Mouse (Mus musculus): ENCODE data around the gene Dok4. TPM values are rescaled to one million over a fixed set of nuclear protein-coding genes. Genes with fewer than 3 reads are reported as not detected.

The Dok4 gene
- polyA plus RNA-seq, 1 experiment from 2014 or later: 31.0 TPM

DNA sequence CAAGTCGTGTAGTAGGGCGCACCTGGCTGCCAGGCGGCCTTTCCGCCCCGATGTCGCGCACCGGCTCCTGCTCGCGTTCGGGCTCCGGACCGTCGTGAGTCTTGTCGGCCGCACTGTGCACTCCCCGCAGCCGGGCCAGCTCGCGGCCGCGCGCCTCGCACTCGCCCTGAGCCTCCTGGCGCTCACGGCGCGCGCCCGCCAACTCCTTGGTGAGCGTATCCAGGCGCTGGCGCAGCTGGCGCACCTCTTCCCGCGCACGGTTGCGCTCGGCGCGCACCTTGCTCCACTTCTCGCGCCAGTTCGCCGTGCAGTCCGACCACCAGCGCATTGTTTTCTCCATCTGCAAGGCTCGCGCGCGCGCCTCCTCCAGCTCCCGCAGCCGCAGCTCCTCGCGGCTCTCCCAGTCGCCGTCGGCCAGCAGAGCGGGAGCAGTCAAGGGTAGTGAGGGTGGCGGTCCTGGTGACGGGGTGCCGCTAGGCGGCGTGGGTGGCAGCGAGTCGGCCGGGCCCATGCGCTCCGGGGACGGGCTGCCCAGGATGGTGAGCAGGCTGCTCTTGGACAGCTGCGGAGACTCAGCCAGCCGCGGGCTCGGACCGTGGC is 37.0 kb upstream of the Dok4 start:
- H3K9me3 ChIP-seq (replicated peaks): no peaks in the 10 kb centered on the region
- ATAC-seq (ENCODE audit: insufficient number of reproducible peaks, low FRiP score, low TSS enrichment, low read depth): 0 out of 2 replicates have a peak, but pooled peaks have one; percentile 2
- H3K27ac ChIP-seq (replicated peaks): no peak overlapping the region
- H3K36me3 ChIP-seq: peaks cover 35% of the 10 kb centered on the region
- no peaks in the 10 kb centered on the region for H3K27me3 ChIP-seq
- H3K4me1 ChIP-seq: peaks cover 52% of the 10 kb centered on the region
- H3K4me2 ChIP-seq (replicated peaks): peak overlapping the region; percentile 55
- WGBS: 13% methylated on average over 77 of the region's 77 CpGs
- peak overlapping the region; percentile 35 for H3K4me3 ChIP-seq (replicated peaks)
- H3K9ac ChIP-seq: no peak overlapping the region

DNA sequence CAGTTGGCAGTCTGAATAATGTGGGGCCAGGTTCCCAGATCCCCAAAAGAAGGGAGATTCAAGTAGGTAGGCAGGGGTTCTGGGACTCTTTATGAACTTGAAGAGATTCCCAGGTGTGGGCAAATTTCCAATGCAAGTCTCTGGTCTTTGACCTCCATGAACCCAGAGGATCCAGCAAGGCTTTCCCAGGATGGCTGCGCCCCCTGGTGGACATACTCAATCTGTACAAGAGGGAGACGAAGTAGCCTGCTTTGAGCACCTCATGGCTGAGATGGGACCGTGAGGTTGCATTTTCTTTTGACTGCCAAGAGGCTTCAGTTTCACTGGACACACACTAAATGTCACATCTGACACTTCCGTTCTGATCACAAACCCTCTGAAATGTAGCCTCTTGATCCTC is 32.7 kb upstream of the Dok4 start:
- H3K9me3 ChIP-seq (replicated peaks): no peaks in the 10 kb centered on the region

DNA sequence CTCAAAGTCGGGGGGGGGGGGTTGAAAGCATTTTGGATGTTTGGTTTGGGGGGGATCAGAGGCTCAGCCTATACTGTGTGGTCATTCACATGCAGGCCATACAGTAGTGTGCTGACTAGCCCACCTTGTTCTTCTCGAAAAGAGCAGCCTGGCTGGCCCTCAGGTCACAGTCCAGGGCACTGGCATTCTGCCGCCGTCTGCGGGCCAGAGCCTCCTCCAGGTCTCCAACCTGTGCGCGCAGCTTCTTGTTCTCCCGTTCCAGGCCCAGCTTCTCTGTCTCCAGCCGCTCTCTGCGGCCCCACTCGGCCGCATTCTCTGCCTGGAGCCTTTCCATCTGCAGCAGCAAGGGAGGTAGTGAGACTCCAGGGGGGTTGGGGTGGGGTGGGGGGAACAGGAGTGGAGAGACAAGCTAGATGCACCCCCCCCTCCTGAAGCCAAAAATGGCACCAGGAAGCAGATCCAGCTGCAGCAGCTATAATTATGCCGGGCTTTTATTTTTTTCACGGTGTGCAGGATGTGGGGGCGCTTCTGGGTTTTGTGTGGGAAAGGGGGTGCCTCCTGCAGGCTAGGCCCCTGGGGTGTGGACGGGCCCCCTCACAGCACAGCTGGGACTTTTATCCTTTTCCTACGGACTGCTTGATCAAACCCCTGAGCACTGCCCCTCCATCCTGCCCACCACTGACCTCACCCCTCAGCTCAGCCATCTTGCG is 31.6 kb upstream of the Dok4 start:
- WGBS: 76% methylated on average over 18 of the region's 18 CpGs
- Histone ChIP-seq H3K9me3 (replicated peaks) (no peaks in the 10 kb centered on the region), H3K9ac (no peak overlapping the region), H3K27ac (replicated peaks) (no peak overlapping the region), H3K36me3 (peaks cover 87% of the 10 kb centered on the region), H3K4me1 (peaks cover 18% of the 10 kb centered on the region), H3K4me3 (replicated peaks) (no peak overlapping the region), H3K4me2 (replicated peaks) (no peak overlapping the region), H3K27me3 (no peaks in the 10 kb centered on the region)
- no peak for ATAC-seq (ENCODE audit: insufficient number of reproducible peaks, low FRiP score, low TSS enrichment, low read depth)

More for the DNA sequence above, 32.7 kb upstream of the Dok4 start:
- ATAC-seq (ENCODE audit: insufficient number of reproducible peaks, low FRiP score, low TSS enrichment, low read depth): no peak
- Histone ChIP-seq H3K4me1 (peaks cover 29% of the 10 kb centered on the region), H3K9ac (no peak overlapping the region), H3K27ac (replicated peaks) (0 out of 2 replicates have a peak overlapping the region, but pooled peaks have one; percentile 11), H3K4me3 (replicated peaks) (no peak overlapping the region), H3K36me3 (peaks cover 77% of the 10 kb centered on the region), H3K27me3 (no peaks in the 10 kb centered on the region), H3K4me2 (replicated peaks) (no peak overlapping the region)
- WGBS: 8% methylated on average over 4 of the region's 4 CpGs

DNA sequence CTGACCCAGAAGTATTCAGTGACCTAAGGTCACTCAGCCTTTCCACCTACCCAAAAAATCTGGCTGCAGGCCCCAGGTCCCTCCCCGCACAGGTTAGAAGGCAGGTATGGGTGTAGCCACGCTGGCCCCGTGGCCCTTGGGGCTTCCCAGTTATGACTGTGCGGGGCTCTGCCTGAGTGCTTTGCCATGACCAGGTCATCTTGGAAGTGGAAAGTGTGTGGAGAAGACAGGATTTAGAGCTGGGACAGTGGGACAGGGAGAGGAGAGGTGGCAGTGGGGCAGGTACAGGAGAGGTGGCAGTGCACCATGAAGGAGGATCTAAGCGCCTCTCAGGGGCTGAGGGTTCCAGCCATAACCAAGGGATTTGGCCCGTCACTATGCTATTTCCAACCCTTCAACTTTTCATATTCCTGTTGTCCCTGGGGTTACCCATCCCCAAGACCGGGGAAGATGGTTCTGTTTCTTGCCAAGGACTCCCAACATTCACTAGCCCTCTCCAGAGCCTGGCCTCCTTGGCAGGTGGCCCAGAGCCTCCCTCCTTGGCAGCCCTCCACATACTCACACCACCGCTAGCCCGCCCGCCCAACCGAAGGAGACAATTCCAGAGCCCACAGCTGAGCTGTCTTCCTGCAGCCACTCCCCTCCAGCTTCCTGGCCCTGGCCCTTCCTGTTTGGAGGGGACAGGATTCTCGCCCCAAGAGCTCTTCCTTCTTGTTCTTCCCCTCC is 28.5 kb upstream of the Dok4 start:
- no peaks in the 10 kb centered on the region for H3K27me3 ChIP-seq
- H3K9me3 ChIP-seq (replicated peaks): no peaks in the 10 kb centered on the region
- no peak overlapping the region for H3K4me2 ChIP-seq (replicated peaks)
- peaks cover 30% of the 10 kb centered on the region for H3K4me1 ChIP-seq
- H3K27ac ChIP-seq (replicated peaks): no peak overlapping the region
- WGBS: 71% methylated on average over 12 of the region's 12 CpGs
- H3K36me3 ChIP-seq: peaks cover 75% of the 10 kb centered on the region
- no peak for ATAC-seq (ENCODE audit: insufficient number of reproducible peaks, low FRiP score, low TSS enrichment, low read depth)
- no peak overlapping the region for H3K9ac ChIP-seq
- no peak overlapping the region for H3K4me3 ChIP-seq (replicated peaks)

- Histone ChIP-seq H3K27me3 (no peaks in the 10 kb centered on the region), H3K9me3 (replicated peaks) (no peaks in the 10 kb centered on the region), H3K4me1 (peaks cover 36% of the 10 kb centered on the region), H3K4me2 (replicated peaks) (no peak overlapping the region), H3K27ac (replicated peaks) (no peak overlapping the region), H3K36me3 (peaks cover 68% of the 10 kb centered on the region), H3K9ac (no peak overlapping the region), H3K4me3 (replicated peaks) (no peak overlapping the region)
- no peak for ATAC-seq (ENCODE audit: insufficient number of reproducible peaks, low FRiP score, low TSS enrichment, low read depth)
- WGBS: 60% methylated on average over 12 of the region's 12 CpGs
These were observed 27.6 kb upstream of the Dok4 start for GRCm38 (mm10) chr8:94903709-94904108.

DNA sequence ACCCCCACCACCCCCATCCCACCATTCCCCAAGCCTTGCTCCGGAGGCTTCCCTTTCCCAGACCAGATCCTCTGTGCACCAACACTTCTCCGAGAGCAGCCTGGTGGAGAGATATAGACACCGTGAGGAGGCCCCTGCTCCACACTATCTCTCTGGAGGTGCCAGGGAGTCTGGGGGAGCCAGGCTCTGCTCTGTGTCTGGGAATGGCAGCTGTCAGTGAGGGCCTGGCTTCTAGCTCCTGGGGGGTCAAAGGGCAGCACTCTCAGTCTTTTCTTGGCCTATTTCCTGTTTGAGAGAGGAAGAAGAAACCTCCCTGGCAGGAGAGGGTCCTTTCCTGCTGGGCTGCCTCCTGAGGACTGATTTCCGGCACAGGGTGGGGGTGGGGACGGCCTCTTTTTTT is 24.9 kb upstream of the Dok4 start:
- Histone ChIP-seq H3K4me1 (peaks cover 33% of the 10 kb centered on the region), H3K36me3 (peaks cover 42% of the 10 kb centered on the region), H3K4me2 (replicated peaks) (no peak overlapping the region), H3K9ac (no peak overlapping the region), H3K9me3 (replicated peaks) (no peaks in the 10 kb centered on the region), H3K27me3 (no peaks in the 10 kb centered on the region), H3K4me3 (replicated peaks) (no peak overlapping the region), H3K27ac (replicated peaks) (0 out of 2 replicates have a peak overlapping the region, but pooled peaks have one; percentile 7)
- no peak for ATAC-seq (ENCODE audit: insufficient number of reproducible peaks, low FRiP score, low TSS enrichment, low read depth)
- 14% methylated on average over 5 of the region's 5 CpGs for WGBS

- no peak for ATAC-seq (ENCODE audit: insufficient number of reproducible peaks, low FRiP score, low TSS enrichment, low read depth)
- Histone ChIP-seq H3K9ac (no peak overlapping the region), H3K27me3 (no peaks in the 10 kb centered on the region), H3K4me3 (replicated peaks) (no peak overlapping the region), H3K4me1 (peaks cover 29% of the 10 kb centered on the region), H3K9me3 (replicated peaks) (no peaks in the 10 kb centered on the region), H3K4me2 (replicated peaks) (no peak overlapping the region), H3K27ac (replicated peaks) (no peak overlapping the region), H3K36me3 (peaks cover 38% of the 10 kb centered on the region)
- 18% methylated on average over 6 of the region's 6 CpGs for WGBS
These were observed 24.5 kb upstream of the Dok4 start for GRCm38 (mm10) chr8:94900617-94901016.

GRCm38 (mm10) chr8:94899262-94899661 is 23.1 kb upstream of the Dok4 start:
- H3K36me3 ChIP-seq: peaks cover 25% of the 10 kb centered on the region
- 0 out of 2 replicates have a peak overlapping the region, but pooled peaks have one; percentile 13 for H3K4me3 ChIP-seq (replicated peaks)
- H3K4me2 ChIP-seq (replicated peaks): peak overlapping the region; percentile 36
- H3K9me3 ChIP-seq (replicated peaks): no peaks in the 10 kb centered on the region
- 0 out of 2 replicates have a peak, but pooled peaks have one; percentile 8 for ATAC-seq (ENCODE audit: insufficient number of reproducible peaks, low FRiP score, low TSS enrichment, low read depth)
- WGBS: 10% methylated on average over 11 of the region's 11 CpGs
- H3K9ac ChIP-seq: no peak overlapping the region
- H3K27me3 ChIP-seq: no peaks in the 10 kb centered on the region
- H3K27ac ChIP-seq (replicated peaks): no peak overlapping the region
- H3K4me1 ChIP-seq: peaks cover 23% of the 10 kb centered on the region

DNA sequence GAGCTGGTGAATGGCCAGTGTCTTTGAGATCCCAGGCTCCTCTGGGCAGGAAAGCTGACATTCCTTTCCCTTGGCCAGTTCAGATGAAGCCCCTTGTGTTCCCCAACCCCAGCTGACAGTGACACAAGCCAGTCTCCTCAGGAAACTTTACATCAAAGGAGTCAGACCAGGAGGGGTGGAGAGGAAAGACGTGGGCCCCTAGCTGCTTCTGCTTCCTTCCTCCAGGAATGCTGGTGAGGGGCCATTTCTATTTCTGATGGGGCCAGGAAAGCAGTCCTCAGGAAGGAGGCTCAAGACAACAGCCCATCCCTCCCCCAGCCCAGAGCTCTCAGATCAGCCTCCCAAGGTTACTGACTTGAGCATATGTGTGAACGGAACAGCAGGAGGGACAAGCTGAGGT is 16.8 kb upstream of the Dok4 start:
- no peak overlapping the region for H3K4me2 ChIP-seq (replicated peaks)
- ATAC-seq (ENCODE audit: insufficient number of reproducible peaks, low FRiP score, low TSS enrichment, low read depth): no peak
- no peaks in the 10 kb centered on the region for H3K27me3 ChIP-seq
- WGBS: 37% methylated on average over 2 of the region's 2 CpGs
- H3K27ac ChIP-seq (replicated peaks): no peak overlapping the region
- H3K36me3 ChIP-seq: no peaks in the 10 kb centered on the region
- H3K9me3 ChIP-seq (replicated peaks): no peaks in the 10 kb centered on the region
- H3K4me3 ChIP-seq (replicated peaks): no peak overlapping the region
- H3K9ac ChIP-seq: no peak overlapping the region
- 0 out of 2 replicates have a peak, but pooled peaks cover 4% of the 10 kb centered on the region for H3K4me1 ChIP-seq

- Histone ChIP-seq H3K27ac (replicated peaks) (no peak overlapping the region), H3K9me3 (replicated peaks) (no peaks in the 10 kb centered on the region), H3K36me3 (no peaks in the 10 kb centered on the region), H3K4me3 (replicated peaks) (no peak overlapping the region), H3K9ac (no peak overlapping the region), H3K4me1 (no peaks in the 10 kb centered on the region), H3K4me2 (replicated peaks) (peak overlapping the region; percentile 19; the same call in 1 of the 2 replicates), H3K27me3 (no peaks in the 10 kb centered on the region)
- peak; percentile 34; the same call in 1 of the 2 replicates for ATAC-seq (ENCODE audit: insufficient number of reproducible peaks, low FRiP score, low TSS enrichment, low read depth)
- WGBS: 29% methylated on average over 14 of the region's 14 CpGs
These were observed 12.4 kb upstream of the Dok4 start for GRCm38 (mm10) chr8:94888383-94889036.

DNA sequence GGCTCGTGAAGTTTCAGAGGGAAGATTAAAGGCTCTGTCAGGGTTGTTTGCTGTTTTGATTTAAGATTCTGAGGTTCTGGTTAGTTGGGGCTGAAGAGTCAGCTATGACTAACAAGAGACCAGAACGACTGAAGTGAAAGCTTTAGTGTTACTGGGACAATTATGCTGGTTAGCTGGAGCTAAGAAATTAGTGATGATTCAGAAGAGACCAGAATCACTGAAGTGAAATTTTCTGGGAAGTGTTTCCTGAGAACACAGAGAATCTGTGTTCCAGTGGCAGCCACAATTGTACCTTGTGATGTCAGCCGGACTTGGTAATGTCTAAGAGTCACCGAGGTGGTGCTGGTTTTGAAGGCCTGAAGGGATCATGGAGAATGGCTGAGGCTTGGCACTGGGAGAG is 4.6 kb upstream of the Dok4 start:
- WGBS: 71% methylated on average over 4 of the region's 4 CpGs
- Histone ChIP-seq H3K9me3 (replicated peaks) (no peaks in the 10 kb centered on the region), H3K27ac (replicated peaks) (no peak overlapping the region), H3K4me3 (replicated peaks) (no peak overlapping the region), H3K9ac (no peak overlapping the region), H3K4me2 (replicated peaks) (no peak overlapping the region), H3K27me3 (no peaks in the 10 kb centered on the region), H3K36me3 (no peaks in the 10 kb centered on the region), H3K4me1 (peaks cover 8% of the 10 kb centered on the region)
- no peak for ATAC-seq (ENCODE audit: insufficient number of reproducible peaks, low FRiP score, low TSS enrichment, low read depth)
